Mouse (Mus musculus): Measurements from ENCODE around the gene Rps15a. TPM values are rescaled to one million over a fixed set of nuclear protein-coding genes. Genes with fewer than 3 reads are reported as not detected.

The Rps15a gene
- polyA plus RNA-seq, 1 experiment from 2014 or later = 845 TPM

Other genes starting within 250 kb of the Rps15a start
- 510 and 524 TPM in 2 replicates for gene Arl6ip1, start 13.5 kb upstream of the Rps15a start, polyA plus RNA-seq (2015; fragmentation: Nextera tagmentation; extraction: Ambion mirVana)
- gene Smg1, start 127.5 kb upstream of the Rps15a start, polyA plus RNA-seq (2015; fragmentation: Nextera tagmentation; extraction: Ambion mirVana) = 20.8 and 21.2 TPM in 2 replicates